11 mouse cellular contexts compared by ENCODE assay signal in genomic region chr5:110203164-110203895, GRCm38 (mm10). TPM values are rescaled to one million over a fixed set of nuclear protein-coding genes. Genes with fewer than 3 reads are reported as not detected.
A peak's percentile ranks its signal among the peaks of the same experiment; 100 is the strongest.
DNase-seq lines count a peak whose midpoint lies in the region; ATAC-seq and TF ChIP-seq lines count a peak whose summit lies in the region.
"Had no signal": no experiment of that assay in that cellular context is flagged by ENCODE, and none has a peak within 500 bp of the region (broad histone marks: within the 10 kb centered on the region; RNA-seq: fewer than 3 reads in every experiment).

No protein-coding gene starts in this region.

- WGBS in heart, postnatal 0 days: 86% methylated on average over 10 of the region's 10 CpGs

- H3K4me2 ChIP-seq in heart, postnatal 0 days (ENCODE audit: low read depth, low read length): no peak overlapping the region
- H3K4me2 ChIP-seq: hindbrain, embryonic 14.5 days; midbrain, embryonic 13.5 days had no signal

- no peak overlapping the region for H3K4me3 ChIP-seq in heart, postnatal 0 days (ENCODE audit: low read depth, low read length)
- H3K4me3 ChIP-seq: midbrain, embryonic 13.5 days had no signal

- no peaks in the 10 kb centered on the region for H3K9me3 ChIP-seq in heart, postnatal 0 days (replicated peaks; ENCODE audit: control insufficient read depth, low read length)
- H3K9me3 ChIP-seq: midbrain, embryonic 13.5 days had no signal

- no peak for DNase-seq in heart, postnatal 0 days (ENCODE audit: low spot score)
- no peak for DNase-seq in heart, postnatal 25 days (ENCODE audit: low spot score)
- peak; percentile 9 for DNase-seq in lung, postnatal 36 days
- DNase-seq in lung, postnatal 25 days (ENCODE audit: low spot score): no peak
- peak; percentile 65 for DNase-seq in adipocyte (ENCODE audit: low spot score)
- DNase-seq in splenic B cell, adult 2 months (ENCODE audit: low read depth, low spot score): peak; percentile 43
- DNase-seq in frontal cortex, postnatal 36 days (ENCODE audit: low spot score in 2 of 2): no peak
- no peak for DNase-seq in left cerebral cortex, adult 11 months (ENCODE audit: low spot score)
- DNase-seq: left cerebral cortex, postnatal 4 days had no signal

- no peak overlapping the region for H3K27ac ChIP-seq in heart, postnatal 0 days (ENCODE audit: low read depth)
- H3K27ac ChIP-seq: hindbrain, embryonic 14.5 days; midbrain, embryonic 13.5 days had no signal

- peak; percentile 26; the same call in 1 of the 2 replicates for TF ChIP-seq CTCF in heart, postnatal 0 days (IDR thresholded peaks at IDR 0.05; ENCODE audit: low read depth)

- H3K9ac ChIP-seq in heart, postnatal 0 days (replicated peaks; ENCODE audit: low read depth, low read length): no peak overlapping the region
- H3K9ac ChIP-seq: hindbrain, embryonic 14.5 days; midbrain, embryonic 13.5 days had no signal

- peaks cover 81% of the 10 kb centered on the region for H3K36me3 ChIP-seq in heart, postnatal 0 days (replicated peaks; ENCODE audit: control insufficient read depth, insufficient read depth, low read length)
- no peaks in the 10 kb centered on the region; the same call in 1 of the 2 replicates for H3K36me3 ChIP-seq in splenic B cell, adult 2 months (ENCODE audit: control insufficient read depth, insufficient read depth, low read length, poor library complexity, severe bottlenecking)

- intact Hi-C loops in heart, postnatal 25 days (cut with DNase I): no loop called here

- no peaks in the 10 kb centered on the region for H3K27me3 ChIP-seq in heart, postnatal 0 days (ENCODE audit: control insufficient read depth, insufficient read depth, low read length)
- no peaks in the 10 kb centered on the region for H3K27me3 ChIP-seq in splenic B cell, adult 2 months (ENCODE audit: control insufficient read depth, insufficient read depth, low read length, poor library complexity, severe bottlenecking)
- H3K27me3 ChIP-seq: midbrain, embryonic 13.5 days had no signal

- no peaks in the 10 kb centered on the region for H3K4me1 ChIP-seq in heart, postnatal 0 days (ENCODE audit: control insufficient read depth, insufficient read depth)
- H3K4me1 ChIP-seq: midbrain, embryonic 13.5 days had no signal

- no peak for TF ChIP-seq EP300 in heart, postnatal 0 days (IDR thresholded peaks at IDR 0.05; ENCODE audit: low read depth)

- ATAC-seq in heart, postnatal 0 days (ENCODE audit: insufficient read depth, low read depth): no peak
- ATAC-seq: midbrain, embryonic 13.5 days had no signal

RNA-seq across cellular contexts. Expression of gene Golga3, which starts 26.8 kb away (rescaled TPM):
- 10.1 and 17.6 TPM in 2 replicates for total RNA-seq in heart, postnatal 0 days (2014; rRNA removed; ENCODE audit: low replicate concordance)
- 8.7 and 11.1 TPM in 2 replicates for polyA plus RNA-seq in heart, postnatal 0 days (2015; fragmentation: Nextera tagmentation; extraction: Ambion mirVana)
- 10 to 100 TPM; 46.2 to 47.0 TPM for total RNA-seq in heart, postnatal 25 days (2021)

RNA-seq across cellular contexts. Expression of gene Ankle2, which starts 27.5 kb away (rescaled TPM):
- 17.3 and 24.2 TPM in 2 replicates for total RNA-seq in heart, postnatal 0 days (2014; rRNA removed; ENCODE audit: low replicate concordance)
- 12.5 and 12.6 TPM in 2 replicates for polyA plus RNA-seq in heart, postnatal 0 days (2015; fragmentation: Nextera tagmentation; extraction: Ambion mirVana)
- total RNA-seq in heart, postnatal 25 days (2021): 10 to 100 TPM; 25.8 to 29.3 TPM

Comparison
In these comparisons a context has a peak if more than half of its experiments do, and no peak if none do; other contexts are left out.
1. DNase-seq: peak in lung, postnatal 36 days (single experiment), adipocyte (single experiment) and splenic B cell, adult 2 months (single experiment); none in heart, postnatal 0 days (single experiment), heart, postnatal 25 days (single experiment), lung, postnatal 25 days (single experiment), frontal cortex, postnatal 36 days (0 of 2) and left cerebral cortex, adult 11 months (single experiment).